Mouse (Mus musculus): Measurements from ENCODE around the gene Ugt1a6b.

- TF ChIP-seq CTCF (IDR thresholded peaks at IDR 0.05) (no peak), EP300 (IDR thresholded peaks at IDR 0.05; ENCODE audit: insufficient read depth, low read depth, low read length) (no peak), POLR2A (IDR thresholded peaks at IDR 0.05; ENCODE audit: insufficient read depth, low read depth, low read length) (no peak)
Measured at GRCm38 (mm10) chr1:88247660-88248059, 144.6 kb downstream of the Ugt1a6b start.

Measured in heart, adult 2 months (tissue).